8 mouse cellular contexts compared by ENCODE assay signal in the genomic region with DNA sequence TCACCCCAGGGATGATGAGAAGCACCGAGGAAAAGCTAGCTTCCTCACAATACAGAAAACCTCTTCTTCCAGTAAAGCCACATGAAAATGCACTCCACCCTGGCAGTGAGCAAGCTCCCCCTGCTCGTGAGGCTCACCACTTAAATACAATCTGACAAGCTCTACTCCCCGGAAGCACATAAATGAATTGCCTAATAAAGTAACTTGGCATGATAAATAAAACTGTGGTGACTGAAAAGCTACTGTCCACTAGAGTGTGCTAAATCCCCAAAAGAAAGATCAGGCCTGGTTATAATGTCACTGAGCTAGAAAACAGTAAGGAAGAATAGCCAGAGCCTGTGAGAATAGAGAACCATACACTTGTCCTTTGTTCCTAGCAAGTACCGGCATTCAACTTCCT. TPM values are rescaled to one million over a fixed set of nuclear protein-coding genes. Genes with fewer than 3 reads are reported as not detected.
DNase-seq lines count a peak whose midpoint lies in the region; ATAC-seq lines count a peak whose summit lies in the region.

No protein-coding gene starts in this region.

- peak; percentile 45; the same call in 1 of the 2 replicates for ATAC-seq in cerebellum, adult (ENCODE audit: insufficient number of reproducible peaks, low FRiP score, low TSS enrichment)
- ATAC-seq in megakaryocyte-erythroid progenitor cell, adult 5-6 weeks (replicated peaks; ENCODE audit: low FRiP score, low TSS enrichment, poor library complexity, severe bottlenecking) = peak; percentile 87
- no peak for ATAC-seq in monocyte, adult 5-6 weeks (replicated peaks; ENCODE audit: insufficient number of reproducible peaks, low FRiP score, low TSS enrichment, poor library complexity, severe bottlenecking)

- DNase-seq in cerebellum, postnatal 4 days (ENCODE audit: low spot score in 2 of 2) = no peak
- DNase-seq in layer of hippocampus, adult 9-11 months = peak; percentile 23
- DNase-seq in layer of hippocampus, postnatal 10 days (ENCODE audit: low spot score in 2 of 2) = no peak
- DNase-seq in embryo, embryonic 10.5 days (ENCODE audit: low spot score) = peak; percentile 73
- DNase-seq in spleen, postnatal 10 days (ENCODE audit: low spot score in 2 of 2) = no peak

RNA-seq across cellular contexts. Expression of a gene that starts 44.4 kb away (rescaled TPM):
- total RNA-seq in layer of hippocampus, postnatal 10 days (2021) = 10 to 100 TPM; 16.2 to 21.5 TPM
- 9.8 and 13.7 TPM in 2 replicates for total RNA-seq in megakaryocyte-erythroid progenitor cell, adult 5-6 weeks (2014; fragmentation: Nextera tagmentation)
- 8.5 and 16.2 TPM in 2 replicates for total RNA-seq in megakaryocyte-erythroid progenitor cell, adult 5-6 weeks (2017)
- total RNA-seq in monocyte, adult 5-6 weeks (2017) = 10.1 to 15.3 TPM (median 12.6 TPM) in 3 replicates

Comparison
In these comparisons a context has a peak if more than half of its experiments do, and no peak if none do; other contexts are left out.
1. DNase-seq: peak in layer of hippocampus, adult 9-11 months (single experiment) and embryo, embryonic 10.5 days (single experiment); none in cerebellum, postnatal 4 days (0 of 2), layer of hippocampus, postnatal 10 days (0 of 2) and spleen, postnatal 10 days (0 of 2).